Comparison of ENCODE assay signal across 9 mouse cellular contexts in the genomic region with DNA sequence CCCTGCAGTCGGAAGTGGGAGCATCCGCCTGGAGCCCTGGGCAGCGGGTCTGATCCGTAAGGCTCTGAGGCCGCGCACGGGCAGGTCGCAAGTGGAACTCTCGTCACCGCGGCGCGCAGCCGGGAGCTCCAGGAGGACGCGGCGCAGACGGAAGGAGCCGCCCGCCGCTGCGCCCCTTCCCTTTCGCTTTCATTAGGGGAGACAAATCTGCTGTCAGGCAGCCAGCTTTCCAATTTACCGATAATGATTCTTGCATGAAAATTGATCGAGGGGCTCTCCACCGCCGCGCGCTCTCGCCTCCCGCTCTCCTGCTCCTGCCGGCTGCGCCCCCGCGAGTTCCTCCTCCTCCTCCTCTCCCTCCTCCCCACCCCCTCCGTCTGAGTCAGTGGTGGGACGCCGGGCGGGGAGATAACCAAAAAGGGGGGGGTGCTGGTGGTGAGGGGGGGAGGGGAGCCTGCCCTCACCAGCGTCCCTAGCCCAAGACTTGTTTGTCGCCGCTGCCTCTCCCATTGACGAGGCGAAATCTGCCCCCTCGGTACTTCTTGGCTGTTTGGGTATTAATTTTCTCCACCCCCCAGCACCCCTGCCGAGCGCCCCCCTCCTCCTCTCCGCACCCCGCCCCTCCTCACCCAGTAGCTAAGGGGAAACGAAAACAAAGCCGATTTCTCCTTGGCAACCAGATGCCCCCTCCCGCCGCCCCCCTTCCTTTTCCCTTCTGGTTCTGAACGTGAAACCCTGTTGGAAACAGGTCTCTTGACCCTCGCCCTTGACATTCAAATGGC.
DNase-seq lines count a peak whose midpoint lies in the region; ATAC-seq lines count a peak whose summit lies in the region.
"Had no signal": no experiment of that assay in that cellular context is flagged by ENCODE, and none has a peak within 500 bp of the region (broad histone marks: within the 10 kb centered on the region; RNA-seq: fewer than 3 reads in every experiment).

No protein-coding gene starts in this region.

- peaks cover 63% of the 10 kb centered on the region for H3K4me1 ChIP-seq in hindbrain, embryonic 16.5 days (ENCODE audit: control insufficient read depth, insufficient read depth, low read depth, low read length)
- H3K4me1 ChIP-seq in megakaryocyte, embryonic 14.5 days, result peaks cover 62% of the 10 kb centered on the region

- H3K4me3 ChIP-seq in hindbrain, embryonic 16.5 days (ENCODE audit: low read length), result peak overlapping the region; percentile 83
- peak overlapping the region; percentile 100 for H3K4me3 ChIP-seq in megakaryocyte, embryonic 14.5 days (replicated peaks)

- peak overlapping the region; percentile 94 for H3K4me2 ChIP-seq in hindbrain, embryonic 16.5 days (ENCODE audit: low read length)

- intact Hi-C loops in left cerebral cortex, postnatal 25 days (cut with DNase I), result loop anchor here (1.0 to 5.0 kb wide), 4 partner anchors 51 to 186 kb away; no protein-coding TSS in a partner anchor

- no peaks in the 10 kb centered on the region for H3K9me3 ChIP-seq in hindbrain, embryonic 16.5 days (ENCODE audit: control insufficient read depth, low read length)
- H3K9me3 ChIP-seq in megakaryocyte, embryonic 14.5 days, result no peaks in the 10 kb centered on the region

- under 1% methylated on average over 47 of the region's 55 CpGs for WGBS in hindbrain, embryonic 16.5 days

- H3K27ac ChIP-seq in hindbrain, embryonic 16.5 days (ENCODE audit: low read depth, low read length), result peak overlapping the region; percentile 100

- ATAC-seq in frontal cortex, adult (ENCODE audit: low TSS enrichment), result peak; percentile 10; the same call in 1 of the 2 replicates
- peak; percentile 45 for ATAC-seq in hindbrain, embryonic 16.5 days

- peak overlapping the region; percentile 88 for H3K9ac ChIP-seq in hindbrain, embryonic 16.5 days (ENCODE audit: low read depth, low read length)

- H3K27me3 ChIP-seq in hindbrain, embryonic 16.5 days (replicated peaks; ENCODE audit: control insufficient read depth, insufficient read depth, low read length), result no peaks in the 10 kb centered on the region
- no peaks in the 10 kb centered on the region for H3K27me3 ChIP-seq in megakaryocyte, embryonic 14.5 days (replicated peaks)
- H3K27me3 ChIP-seq: Patski had no signal

- DNase-seq in gastrocnemius, adult 18-20 months (ENCODE audit: low spot score), result peak; percentile 52
- no peak for DNase-seq in gastrocnemius, adult 8-10 months (ENCODE audit: low spot score in 2 of 2)
- DNase-seq in cerebellum, adult 9-10 months, result peak; percentile 71
- DNase-seq in left cerebral cortex, postnatal 25 days (ENCODE audit: low spot score in 2 of 2), result peak; percentile 58 to 75
- peak; percentile 50 to 58 for DNase-seq in right cerebral cortex, postnatal 36 days (ENCODE audit: low spot score in 2 of 2)

- no peaks in the 10 kb centered on the region for H3K36me3 ChIP-seq in hindbrain, embryonic 16.5 days (ENCODE audit: control insufficient read depth, insufficient read depth, low read length)
- peaks cover 40% of the 10 kb centered on the region for H3K36me3 ChIP-seq in megakaryocyte, embryonic 14.5 days (replicated peaks; ENCODE audit: low read length)

Comparison
In these comparisons a context has a peak if more than half of its experiments do, and no peak if none do; other contexts are left out.
1. DNase-seq: peak in gastrocnemius, adult 18-20 months (single experiment), cerebellum, adult 9-10 months (single experiment), left cerebral cortex, postnatal 25 days (2 of 2) and right cerebral cortex, postnatal 36 days (2 of 2); none in gastrocnemius, adult 8-10 months (0 of 2).